Mouse (Mus musculus): ENCODE results near the gene Pltp.
A peak's percentile ranks its signal among the peaks of the same experiment; 100 is the strongest.
"Not testable (repeated sequence)": the region's sequence is repeated elsewhere in the genome, so short reads cannot be mapped to it uniquely, and the experiment has no call there.

The Pltp gene

GRCm38 (mm10) chr2:164855572-164855971 lies 1.9 kb downstream of the Pltp start:
- DNase-seq (ENCODE audit: low read depth, low spot score): not testable (repeated sequence)

- no peak for DNase-seq (ENCODE audit: low read depth, low spot score)
Observed at GRCm38 (mm10) chr2:164850061-164850460, 7.5 kb downstream of the Pltp start.

GRCm38 (mm10) chr2:164845782-164846181 lies 11.7 kb downstream of the Pltp start:
- DNase-seq (ENCODE audit: low read depth, low spot score): no peak

- no peak for DNase-seq (ENCODE audit: low read depth, low spot score)
Observed at GRCm38 (mm10) chr2:164835164-164835563, 22.3 kb downstream of the Pltp start.

GRCm38 (mm10) chr2:164834531-164834930 lies 23.0 kb downstream of the Pltp start:
- DNase-seq (ENCODE audit: low read depth, low spot score): no peak

- peak; percentile 67 for DNase-seq (ENCODE audit: low read depth, low spot score)
Observed at GRCm38 (mm10) chr2:164833314-164833959, 24.1 kb downstream of the Pltp start, which contains the start of gene Neurl2. Gene Neurl2, minus strand, starts transcription at chr2:164833456.

GRCm38 (mm10) chr2:164832748-164833301 lies 24.7 kb downstream of the Pltp start, which contains the start of gene Ctsa:
Gene Ctsa, plus strand, starts transcription at chr2:164832873.
- DNase-seq (ENCODE audit: low read depth, low spot score): no peak

- DNase-seq (ENCODE audit: low read depth, low spot score): no peak
Observed at GRCm38 (mm10) chr2:164832032-164832747, 25.3 kb downstream of the Pltp start.

- no peak for DNase-seq (ENCODE audit: low read depth, low spot score)
Observed at GRCm38 (mm10) chr2:164831029-164831428, 26.5 kb downstream of the Pltp start.

GRCm38 (mm10) chr2:164829090-164829489 lies 28.4 kb downstream of the Pltp start:
- no peak for DNase-seq (ENCODE audit: low read depth, low spot score)

- DNase-seq (ENCODE audit: low read depth, low spot score): no peak
Observed at GRCm38 (mm10) chr2:164828437-164828836, 29.1 kb downstream of the Pltp start, which contains the start of gene Spata25. Gene Spata25, minus strand, starts transcription at chr2:164828537.

- DNase-seq (ENCODE audit: low read depth, low spot score): no peak
Observed at GRCm38 (mm10) chr2:164827146-164827850, 30.2 kb downstream of the Pltp start.

- no peak for DNase-seq (ENCODE audit: low read depth, low spot score)
Observed at GRCm38 (mm10) chr2:164825521-164825920, 32.0 kb downstream of the Pltp start.

GRCm38 (mm10) chr2:164823969-164824368 lies 33.5 kb downstream of the Pltp start:
- no peak for DNase-seq (ENCODE audit: low read depth, low spot score)

- no peak for DNase-seq (ENCODE audit: low read depth, low spot score)
Observed at GRCm38 (mm10) chr2:164823181-164823585, 34.3 kb downstream of the Pltp start.

- peak; percentile 98 for DNase-seq (ENCODE audit: low read depth, low spot score)
Observed at GRCm38 (mm10) chr2:164822636-164823165, 34.8 kb downstream of the Pltp start, which contains the start of gene Zswim1. Gene Zswim1, plus strand, starts transcription at chr2:164822686.

GRCm38 (mm10) chr2:164821060-164821459 lies 36.5 kb downstream of the Pltp start:
- no peak for DNase-seq (ENCODE audit: low read depth, low spot score)

GRCm38 (mm10) chr2:164817703-164818102 lies 39.8 kb downstream of the Pltp start:
- DNase-seq (ENCODE audit: low read depth, low spot score): no peak

- DNase-seq (ENCODE audit: low read depth, low spot score): no peak
Observed at GRCm38 (mm10) chr2:164817206-164817605, 40.3 kb downstream of the Pltp start.

- DNase-seq (ENCODE audit: low read depth, low spot score): no peak
Observed at GRCm38 (mm10) chr2:164815821-164816220, 41.7 kb downstream of the Pltp start.

- DNase-seq (ENCODE audit: low read depth, low spot score): no peak
Observed at GRCm38 (mm10) chr2:164815348-164815747, 42.2 kb downstream of the Pltp start.

- DNase-seq (ENCODE audit: low read depth, low spot score): no peak
Observed at GRCm38 (mm10) chr2:164813557-164813956, 44.0 kb downstream of the Pltp start.

Data from c-Kit-negative CD71-positive TER-119-positive erythroid progenitor cells, embryonic 14.5 days (primary cell).